Mouse (Mus musculus) ES-Bruce4 (cell line): ENCODE measurements around the gene Scamp5.

Experiments used
- CTCF ChIP-seq: IDR thresholded peaks from one replicate; pipeline ENCODE4 v1.8.1; 2011; ENCODE audit warnings: low read depth, low read length
- EP300 ChIP-seq: IDR thresholded peaks from 2 replicates; pipeline ENCODE4 v1.6.1; 2011; ENCODE audit warnings: low read depth, low read length; ENCODE audit not compliant: insufficient read depth
- POLR2A ChIP-seq: IDR thresholded peaks from one replicate; pipeline ENCODE4 v1.8.1; 2011; ENCODE audit warnings: low read length; ENCODE audit not compliant: insufficient read depth

- TF ChIP-seq CTCF: no peak
- no peak for TF ChIP-seq POLR2A
- no peak for TF ChIP-seq EP300
These were observed 25.7 kb upstream of the Scamp5 start for GRCm38 (mm10) chr9:57493532-57493931.
